Mouse (Mus musculus) thymus, postnatal 36 days (tissue): ENCODE data around the gene Maml1.
A peak's percentile ranks its signal among the peaks of the same experiment; 100 is the strongest.

ENCODE experiments used
- DNase-seq, 2 experiments: peaks; one replicate each; pipeline ENCODE4 v3.0.0; 2022; ENCODE audit warnings: mixed read lengths in 2 of 2

Gene Maml1

GRCm38 (mm10) chr11:50279005-50279404 lies 13.1 kb downstream of the Maml1 start:
- no peak for DNase-seq

- no peak for DNase-seq
Measured at GRCm38 (mm10) chr11:50277706-50278105, 14.4 kb downstream of the Maml1 start.

GRCm38 (mm10) chr11:50277025-50277424 lies 15.1 kb downstream of the Maml1 start:
- no peak for DNase-seq

- DNase-seq = no peak
Measured at GRCm38 (mm10) chr11:50275568-50276151, 16.5 kb downstream of the Maml1 start.

- DNase-seq = no peak
Measured at GRCm38 (mm10) chr11:50275077-50275476, 17.0 kb downstream of the Maml1 start.

- DNase-seq = no peak
Measured at GRCm38 (mm10) chr11:50272819-50273218, 19.3 kb downstream of the Maml1 start.

- no peak for DNase-seq
Measured at GRCm38 (mm10) chr11:50269885-50270284, 22.2 kb downstream of the Maml1 start.

- DNase-seq = peak; percentile 30 to 40
Measured at GRCm38 (mm10) chr11:50269163-50269562, 22.9 kb downstream of the Maml1 start.

GRCm38 (mm10) chr11:50266997-50267396 lies 25.1 kb downstream of the Maml1 start:
- DNase-seq = no peak

GRCm38 (mm10) chr11:50265931-50266330 lies 26.2 kb downstream of the Maml1 start:
- no peak for DNase-seq

GRCm38 (mm10) chr11:50263198-50263597 lies 28.9 kb downstream of the Maml1 start:
- no peak for DNase-seq

- DNase-seq = no peak
Measured at GRCm38 (mm10) chr11:50262020-50262419, 30.1 kb downstream of the Maml1 start.

- no peak for DNase-seq
Measured at GRCm38 (mm10) chr11:50258310-50258709, 33.8 kb downstream of the Maml1 start.

- no peak for DNase-seq
Measured at GRCm38 (mm10) chr11:50256615-50257014, 35.5 kb downstream of the Maml1 start.

GRCm38 (mm10) chr11:50254010-50254580 lies 38.0 kb downstream of the Maml1 start:
- DNase-seq = no peak

- DNase-seq = no peak
Measured at GRCm38 (mm10) chr11:50253393-50253792, 38.7 kb downstream of the Maml1 start.

GRCm38 (mm10) chr11:50252684-50253265 lies 39.3 kb downstream of the Maml1 start:
- no peak for DNase-seq

GRCm38 (mm10) chr11:50252166-50252565 lies 39.9 kb downstream of the Maml1 start:
- no peak for DNase-seq

GRCm38 (mm10) chr11:50248473-50249171 lies 43.5 kb downstream of the Maml1 start:
- DNase-seq = no peak

- DNase-seq = no peak
Measured at GRCm38 (mm10) chr11:50245269-50245668, 46.8 kb downstream of the Maml1 start.

- DNase-seq = no peak
Measured at GRCm38 (mm10) chr11:50243926-50244325, 48.2 kb downstream of the Maml1 start.

- DNase-seq = no peak
Measured at GRCm38 (mm10) chr11:50240235-50240911, 51.7 kb downstream of the Maml1 start.
